Mouse (Mus musculus) left cerebral cortex, postnatal 14 days (tissue): ENCODE data around the gene Nif3l1. TPM values are rescaled to one million over a fixed set of nuclear protein-coding genes. Genes with fewer than 3 reads are reported as not detected.

Experiments
- DNase-seq, 2 experiments: peaks; one replicate each; pipeline ENCODE4 v3.0.0; 2021 to 2022; ENCODE audit warnings: low spot score in 2 of 2, mixed read lengths in 1 of 2
- intact Hi-C: fragments of 180-260 bp; cut with DNase I; formaldehyde crosslinking; loops from one replicate; pipeline ENCODE4 v1.15.1; 2025
- long read RNA-seq, 2 experiments: library from polyadenylated mRNA; stranded (forward); transcript quantifications; one replicate each; pipeline ENCODE4 v2.0.0; 2021
- total RNA-seq, 2 experiments: library from RNA; stranded (reverse); gene quantifications; 2 replicates each; pipeline ENCODE4 v1.2.3; 2021

The Nif3l1 gene
- 10 to 100 TPM; 17.8 to 18.9 TPM for total RNA-seq
- long read RNA-seq, experiment 1, transcript Nif3l1-201 (7 exons, 3,769 nt): major isoform, 26 of 30 reads
- long read RNA-seq, experiment 1, partial matches to known transcripts: 1 of 30 reads
- long read RNA-seq, experiment 1, other reads (novel, unspliced or antisense): 0 of 30 reads
- long read RNA-seq, experiment 2, transcript Nif3l1-201 (7 exons, 3,769 nt): major isoform, 5 of 10 reads
- long read RNA-seq, experiment 2, partial matches to known transcripts: 1 of 10 reads
- long read RNA-seq, experiment 2, other reads (novel, unspliced or antisense): 2 of 10 reads

GRCm38 (mm10) chr1:58445143-58445722 is at the start of gene Nif3l1, which contains the start of gene Ppil3:
TSS of gene Nif3l1 (plus strand) at chr1:58445151.
TSS of gene Ppil3 (minus strand) at chr1:58445486.
- intact Hi-C loops: loop anchor here (2.0 kb wide), 1 partner anchor 22 kb away; no protein-coding TSS in a partner anchor
- DNase-seq: peak; percentile 91 to 95

- DNase-seq: no peak
- intact Hi-C loops: no loop called here
Observed at GRCm38 (mm10) chr1:58395341-58395740, 49.6 kb upstream of the Nif3l1 start.

GRCm38 (mm10) chr1:58396179-58396578 is 48.8 kb upstream of the Nif3l1 start:
- DNase-seq: no peak
- intact Hi-C loops: no loop called here

GRCm38 (mm10) chr1:58397731-58398130 is 47.2 kb upstream of the Nif3l1 start:
- DNase-seq: no peak

GRCm38 (mm10) chr1:58401396-58401795 is 43.6 kb upstream of the Nif3l1 start:
- no peak for DNase-seq
- intact Hi-C loops: no loop called here

More at GRCm38 (mm10) chr1:58397731-58398130, 47.2 kb upstream of the Nif3l1 start:
- intact Hi-C loops: no loop called here

- no peak for DNase-seq
- intact Hi-C loops: no loop called here
Observed at GRCm38 (mm10) chr1:58403745-58404144, 41.2 kb upstream of the Nif3l1 start.

- DNase-seq: no peak
- intact Hi-C loops: no loop called here
Observed at GRCm38 (mm10) chr1:58407321-58407720, 37.6 kb upstream of the Nif3l1 start.

GRCm38 (mm10) chr1:58408141-58408540 is 36.8 kb upstream of the Nif3l1 start:
- DNase-seq: no peak
- intact Hi-C loops: no loop called here

GRCm38 (mm10) chr1:58409553-58410197 is 35.3 kb upstream of the Nif3l1 start:
- no peak for DNase-seq
- intact Hi-C loops: no loop called here

- DNase-seq: no peak
- intact Hi-C loops: no loop called here
Observed at GRCm38 (mm10) chr1:58410198-58410588, 34.8 kb upstream of the Nif3l1 start.

- DNase-seq: no peak
- intact Hi-C loops: no loop called here
Observed at GRCm38 (mm10) chr1:58410776-58411175, 34.2 kb upstream of the Nif3l1 start.

GRCm38 (mm10) chr1:58415442-58415841 is 29.5 kb upstream of the Nif3l1 start:
- intact Hi-C loops: no loop called here
- DNase-seq: no peak

GRCm38 (mm10) chr1:58416048-58416447 is 28.9 kb upstream of the Nif3l1 start:
- DNase-seq: no peak
- intact Hi-C loops: no loop called here

- no peak for DNase-seq
- intact Hi-C loops: no loop called here
Observed at GRCm38 (mm10) chr1:58420032-58420431, 24.9 kb upstream of the Nif3l1 start.

GRCm38 (mm10) chr1:58420961-58421360 is 24.0 kb upstream of the Nif3l1 start:
- intact Hi-C loops: no loop called here
- DNase-seq: no peak

- no peak for DNase-seq
- intact Hi-C loops: loop anchor here (2.0 kb wide), 1 partner anchor 22 kb away; the partner anchor contains the start of genes Nif3l1 and Ppil3
Observed at GRCm38 (mm10) chr1:58422879-58423278, 22.1 kb upstream of the Nif3l1 start.

GRCm38 (mm10) chr1:58423371-58424248 is 21.3 kb upstream of the Nif3l1 start, which contains the start of gene Clk1:
TSS of gene Clk1 (minus strand) at chr1:58424066.
- intact Hi-C loops: loop anchor here (2.0 kb wide), 1 partner anchor 21 kb away; the partner anchor contains the start of genes Nif3l1 and Ppil3
- peak; percentile 96 for DNase-seq

GRCm38 (mm10) chr1:58424551-58424950 is 20.4 kb upstream of the Nif3l1 start:
- DNase-seq: no peak
- intact Hi-C loops: no loop called here

GRCm38 (mm10) chr1:58444691-58445090 is 260 bp upstream of the Nif3l1 start:
- intact Hi-C loops: loop anchor here (2.0 kb wide), 1 partner anchor 22 kb away; no protein-coding TSS in a partner anchor
- DNase-seq: no peak
